Mouse (Mus musculus) natural killer cell, adult 2 months (primary cell): ENCODE results near the gene Amer3.
"Not testable (repeated sequence)": the region's sequence is repeated elsewhere in the genome, so short reads cannot be mapped to it uniquely, and the experiment has no call there.

Source experiments
- DNase-seq, 2 experiments: peaks; one replicate each; pipeline ENCODE4 v3.0.0; 2022; ENCODE audit warnings: low spot score in 2 of 2

Gene Amer3

GRCm38 (mm10) chr1:34578851-34579781 lies at the start of gene Amer3:
Amer3 (plus strand) TSS chr1:34579657.
- DNase-seq, result peak; percentile 1 to 14

- DNase-seq, result not testable (repeated sequence)
Measured at GRCm38 (mm10) chr1:34534574-34534973, 44.9 kb upstream of the Amer3 start.

- not testable (repeated sequence) for DNase-seq
Measured at GRCm38 (mm10) chr1:34535043-34535698, 44.3 kb upstream of the Amer3 start, which contains the start of gene Cfc1. Cfc1 (plus strand) TSS chr1:34535648.

GRCm38 (mm10) chr1:34536291-34536766 lies 43.1 kb upstream of the Amer3 start:
- no peak for DNase-seq

- peak in 1 of 2 experiments; percentile 1 for DNase-seq
Measured at GRCm38 (mm10) chr1:34536767-34537485, 42.5 kb upstream of the Amer3 start.

GRCm38 (mm10) chr1:34547074-34547473 lies 32.4 kb upstream of the Amer3 start:
- no peak for DNase-seq

- DNase-seq, result no peak
Measured at GRCm38 (mm10) chr1:34553690-34554089, 25.8 kb upstream of the Amer3 start.

- no peak for DNase-seq
Measured at GRCm38 (mm10) chr1:34554275-34554674, 25.2 kb upstream of the Amer3 start.

- no peak for DNase-seq
Measured at GRCm38 (mm10) chr1:34560843-34561242, 18.6 kb upstream of the Amer3 start, which contains the start of gene Prss40. Prss40 (minus strand) TSS chr1:34560943.

- no peak for DNase-seq
Measured at GRCm38 (mm10) chr1:34564383-34565045, 14.9 kb upstream of the Amer3 start.

- no peak for DNase-seq
Measured at GRCm38 (mm10) chr1:34568120-34568519, 11.3 kb upstream of the Amer3 start.

GRCm38 (mm10) chr1:34569876-34570275 lies 9.6 kb upstream of the Amer3 start:
- no peak for DNase-seq

- no peak for DNase-seq
Measured at GRCm38 (mm10) chr1:34571431-34571830, 8.0 kb upstream of the Amer3 start.

- no peak for DNase-seq
Measured at GRCm38 (mm10) chr1:34573221-34573620, 6.2 kb upstream of the Amer3 start.

- DNase-seq, result no peak
Measured at GRCm38 (mm10) chr1:34579782-34580356, 412 bp downstream of the Amer3 start.

GRCm38 (mm10) chr1:34582218-34582617 lies 2.8 kb downstream of the Amer3 start:
- no peak for DNase-seq

- DNase-seq, result no peak
Measured at GRCm38 (mm10) chr1:34583821-34584263, 4.4 kb downstream of the Amer3 start.

GRCm38 (mm10) chr1:34584736-34585135 lies 5.3 kb downstream of the Amer3 start:
- no peak for DNase-seq

GRCm38 (mm10) chr1:34587298-34588096 lies 8.0 kb downstream of the Amer3 start:
- no peak for DNase-seq

- no peak for DNase-seq
Measured at GRCm38 (mm10) chr1:34600000-34600399, 20.5 kb downstream of the Amer3 start.
